Mouse (Mus musculus): ENCODE data around the gene Tsg101.

DNA sequence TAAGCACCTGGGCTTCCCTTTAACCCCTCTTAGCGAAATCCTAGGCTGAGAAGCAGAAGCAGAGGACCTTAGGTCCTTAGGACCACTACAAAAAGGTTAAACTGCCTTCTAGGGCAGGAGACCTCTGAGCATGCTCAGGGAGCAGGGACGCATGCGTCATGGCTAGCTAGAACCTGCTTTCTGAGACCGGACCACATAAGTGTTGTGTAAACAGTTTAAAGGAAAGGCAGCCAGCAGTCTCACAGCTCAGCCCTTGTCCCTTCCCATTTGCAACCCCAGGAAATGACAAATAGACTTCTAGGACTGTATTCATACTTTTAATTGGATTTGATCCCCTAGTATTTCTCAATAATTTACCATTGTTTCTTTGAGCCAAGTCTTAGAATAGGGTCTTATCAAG lies 79.4 kb downstream of the Tsg101 start:
- TF ChIP-seq POLR2A (IDR thresholded peaks at IDR 0.05; ENCODE audit: borderline replicate concordance, extremely low read depth, low read depth, low read length) (no peak), CTCF (IDR thresholded peaks at IDR 0.05; ENCODE audit: insufficient read depth, low read length) (no peak)
